Mouse (Mus musculus) megakaryocyte, embryonic 14.5 days (primary cell): ENCODE results near the gene Meis2. TPM values are rescaled to one million over a fixed set of nuclear protein-coding genes. Genes with fewer than 3 reads are reported as not detected.

Experiments
- H3K27me3 ChIP-seq: replicated peaks from 2 replicates; pipeline ENCODE3; 2012; ENCODE audit warnings: inconsistent platforms
- H3K36me3 ChIP-seq: replicated peaks from 2 replicates; pipeline ENCODE3; 2012; ENCODE audit warnings: low read length, inconsistent platforms, mixed read lengths
- H3K4me1 ChIP-seq: 2 replicates; pipeline ENCODE4 v1.6.1; 2012; ENCODE audit warnings: inconsistent platforms
- H3K4me3 ChIP-seq: replicated peaks from 2 replicates; pipeline ENCODE3; 2012; ENCODE audit warnings: moderate library complexity, mild to moderate bottlenecking, inconsistent platforms
- H3K9me3 ChIP-seq: 2 replicates; pipeline ENCODE4 v1.6.1; 2012; ENCODE audit warnings: inconsistent platforms
- FLI1 ChIP-seq: IDR thresholded peaks from 2 replicates; pipeline ENCODE4 v1.6.1; 2012; ENCODE audit warnings: low read length, inconsistent platforms, mixed read lengths
- GATA1 ChIP-seq: IDR thresholded peaks from 3 replicates; pipeline ENCODE4 v1.6.1; 2012; ENCODE audit warnings: mixed read lengths, low read length, inconsistent platforms, borderline replicate concordance
- polyA plus RNA-seq: library from polyadenylated mRNA; stranded (reverse); fragments of >175 nt; gene quantifications from 2 replicates; pipeline ENCODE4 v1.2.3, GENCODE M21; 2012; ENCODE audit warnings: low replicate concordance; ENCODE audit not compliant: insufficient read depth

The Meis2 gene
- polyA plus RNA-seq, 1 experiment = not detected

- Histone ChIP-seq H3K27me3 (peaks cover 69% of the 10 kb centered on the region), H3K9me3 (0 out of 2 replicates have a peak, but pooled peaks cover 5% of the 10 kb centered on the region), H3K4me1 (peaks cover 16% of the 10 kb centered on the region), H3K4me3 (no peak overlapping the region), H3K36me3 (no peaks in the 10 kb centered on the region)
- TF ChIP-seq GATA1 (no peak), FLI1 (no peak)
Observed at GRCm38 (mm10) chr2:116074726-116075440, 9.2 kb upstream of the Meis2 start.

GRCm38 (mm10) chr2:116074061-116074460, 8.4 kb upstream of the Meis2 start:
- no peaks in the 10 kb centered on the region for H3K36me3 ChIP-seq
- H3K4me3 ChIP-seq = no peak overlapping the region
- 0 out of 2 replicates have a peak, but pooled peaks cover 5% of the 10 kb centered on the region for H3K9me3 ChIP-seq
- no peak for TF ChIP-seq FLI1
- no peak for TF ChIP-seq GATA1
- H3K27me3 ChIP-seq = peaks cover 77% of the 10 kb centered on the region
- peaks cover 16% of the 10 kb centered on the region for H3K4me1 ChIP-seq

GRCm38 (mm10) chr2:116073311-116073904, 7.8 kb upstream of the Meis2 start:
- Histone ChIP-seq H3K9me3 (0 out of 2 replicates have a peak, but pooled peaks cover 5% of the 10 kb centered on the region), H3K27me3 (peaks cover 82% of the 10 kb centered on the region), H3K4me3 (no peak overlapping the region), H3K4me1 (peaks cover 16% of the 10 kb centered on the region), H3K36me3 (no peaks in the 10 kb centered on the region)
- TF ChIP-seq FLI1 (no peak), GATA1 (no peak)

GRCm38 (mm10) chr2:116072706-116073105, 7.1 kb upstream of the Meis2 start:
- peaks cover 86% of the 10 kb centered on the region for H3K27me3 ChIP-seq

GRCm38 (mm10) chr2:116072321-116072640, 6.6 kb upstream of the Meis2 start:
- Histone ChIP-seq H3K4me3 (no peak overlapping the region), H3K9me3 (0 out of 2 replicates have a peak, but pooled peaks cover 5% of the 10 kb centered on the region), H3K4me1 (peaks cover 20% of the 10 kb centered on the region), H3K36me3 (no peaks in the 10 kb centered on the region), H3K27me3 (peaks cover 88% of the 10 kb centered on the region)
- TF ChIP-seq FLI1 = no peak
- TF ChIP-seq GATA1 = no peak

More at GRCm38 (mm10) chr2:116072706-116073105, 7.1 kb upstream of the Meis2 start:
- H3K4me3 ChIP-seq = no peak overlapping the region
- peaks cover 18% of the 10 kb centered on the region for H3K4me1 ChIP-seq
- H3K9me3 ChIP-seq = 0 out of 2 replicates have a peak, but pooled peaks cover 5% of the 10 kb centered on the region
- H3K36me3 ChIP-seq = no peaks in the 10 kb centered on the region
- TF ChIP-seq FLI1 (no peak), GATA1 (no peak)

GRCm38 (mm10) chr2:116071571-116072320, 6.1 kb upstream of the Meis2 start:
- peak overlapping the region; percentile 80 for H3K4me3 ChIP-seq
- peaks cover 88% of the 10 kb centered on the region for H3K27me3 ChIP-seq
- H3K4me1 ChIP-seq = peaks cover 25% of the 10 kb centered on the region
- H3K36me3 ChIP-seq = no peaks in the 10 kb centered on the region
- TF ChIP-seq FLI1 (no peak), GATA1 (no peak)
- 0 out of 2 replicates have a peak, but pooled peaks cover under 1% of the 10 kb centered on the region for H3K9me3 ChIP-seq

GRCm38 (mm10) chr2:116070614-116071425, 5.2 kb upstream of the Meis2 start:
- H3K4me3 ChIP-seq = peak overlapping the region; percentile 26
- no peaks in the 10 kb centered on the region for H3K36me3 ChIP-seq
- peaks cover 31% of the 10 kb centered on the region for H3K4me1 ChIP-seq
- H3K27me3 ChIP-seq = peaks cover 89% of the 10 kb centered on the region
- no peaks in the 10 kb centered on the region for H3K9me3 ChIP-seq
- no peak for TF ChIP-seq GATA1
- TF ChIP-seq FLI1 = no peak

GRCm38 (mm10) chr2:116069451-116070225, 4.0 kb upstream of the Meis2 start:
- peaks cover 32% of the 10 kb centered on the region for H3K4me1 ChIP-seq
- H3K27me3 ChIP-seq = peaks cover 86% of the 10 kb centered on the region
- H3K36me3 ChIP-seq = no peaks in the 10 kb centered on the region
- H3K4me3 ChIP-seq = no peak overlapping the region
- no peaks in the 10 kb centered on the region for H3K9me3 ChIP-seq
- TF ChIP-seq FLI1 = no peak
- no peak for TF ChIP-seq GATA1

- no peaks in the 10 kb centered on the region for H3K36me3 ChIP-seq
- H3K9me3 ChIP-seq = no peaks in the 10 kb centered on the region
- H3K4me1 ChIP-seq = peaks cover 37% of the 10 kb centered on the region
- peaks cover 85% of the 10 kb centered on the region for H3K27me3 ChIP-seq
- TF ChIP-seq GATA1 (no peak), FLI1 (no peak)
- no peak overlapping the region for H3K4me3 ChIP-seq
Observed at GRCm38 (mm10) chr2:116068901-116069300, 3.3 kb upstream of the Meis2 start.
